Mouse (Mus musculus) liver, embryonic 12.5 days (tissue): ENCODE measurements around the gene Clpp. TPM values are rescaled to one million over a fixed set of nuclear protein-coding genes. Genes with fewer than 3 reads are reported as not detected.

Experiments used
- ATAC-seq: fragments of 200-750 bp; cut with Nextera tagmentation; 2 replicates; pipeline ENCODE4 v1.8.0; 2017; ENCODE audit warnings: moderate number of reproducible peaks, mild to moderate bottlenecking, moderate library complexity
- H3K27ac ChIP-seq: fragments of 300-500 bp; sonication (generic); 2 replicates; pipeline ENCODE4 v1.5.1; 2016; ENCODE audit warnings: mild to moderate bottlenecking
- H3K27me3 ChIP-seq: fragments of 300-500 bp; sonication (generic); replicated peaks from 2 replicates; pipeline ENCODE4 v1.6.1; 2016; ENCODE audit warnings: mild to moderate bottlenecking, moderate library complexity
- H3K36me3 ChIP-seq: fragments of 300-500 bp; sonication (generic); 2 replicates; pipeline ENCODE4 v1.6.1; 2016; ENCODE audit warnings: mild to moderate bottlenecking, moderate library complexity
- H3K4me1 ChIP-seq: fragments of 300-500 bp; sonication (generic); 2 replicates; pipeline ENCODE4 v1.6.1; 2016
- H3K4me2 ChIP-seq: fragments of 300-500 bp; sonication (generic); 2 replicates; pipeline ENCODE4 v1.6.1; 2016; ENCODE audit warnings: mild to moderate bottlenecking, moderate library complexity
- H3K4me3 ChIP-seq: fragments of 300-500 bp; sonication (generic); 2 replicates; pipeline ENCODE4 v1.5.1; 2016; ENCODE audit warnings: mild to moderate bottlenecking, moderate library complexity
- H3K9ac ChIP-seq: fragments of 300-500 bp; sonication (generic); 2 replicates; pipeline ENCODE4 v1.6.1; 2016; ENCODE audit warnings: mild to moderate bottlenecking, moderate library complexity
- H3K9me3 ChIP-seq: fragments of 300-500 bp; sonication (generic); replicated peaks from 2 replicates; pipeline ENCODE4 v1.6.1; 2016; ENCODE audit warnings: mild to moderate bottlenecking, moderate library complexity
- WGBS: fragments of 180-500 bp; shearing (Covaris S2); methylation state at CpG from one replicate; pipeline ENCODE4 v1.1.7; 2016; ENCODE audit not compliant: insufficient replicate concordance; 5-methylcytosine and 5-hydroxymethylcytosine counted together
- polyA plus RNA-seq: library from polyadenylated mRNA; unstranded; fragments of >200 nt; fragmentation: Nextera tagmentation; extraction: Ambion mirVana; gene quantifications from 2 replicates; pipeline ENCODE4 v1.2.1, GENCODE M21; 2016

Gene Clpp
- polyA plus RNA-seq, result 108 and 115 TPM in 2 replicates

- under 1% methylated on average over 51 of the region's 52 CpGs for WGBS
- Histone ChIP-seq H3K27me3 (no peaks in the 10 kb centered on the region), H3K4me2 (peak within 1 kb of the TSS; percentile 88), H3K36me3 (peaks cover 37% of the 10 kb centered on the region), H3K4me1 (peaks cover 18% of the 10 kb centered on the region), H3K4me3 (peak within 1 kb of the TSS; percentile 87), H3K9ac (peak within 1 kb of the TSS; percentile 88), H3K27ac (peak within 1 kb of the TSS; percentile 78), H3K9me3 (no peaks in the 10 kb centered on the region)
- ATAC-seq, result peak; percentile 95
Observed at GRCm38 (mm10) chr17:56990115-56990746, at the start of gene Clpp. Gene Clpp (plus strand): TSS chr17:56990305.

GRCm38 (mm10) chr17:56950915-56951314, 39.2 kb upstream of the Clpp start:
- no peak for ATAC-seq
- Histone ChIP-seq H3K27me3 (peaks cover 50% of the 10 kb centered on the region), H3K4me1 (no peaks in the 10 kb centered on the region), H3K9ac (no peak overlapping the region), H3K36me3 (no peaks in the 10 kb centered on the region), H3K27ac (no peak overlapping the region), H3K4me3 (no peak overlapping the region), H3K9me3 (no peaks in the 10 kb centered on the region), H3K4me2 (no peak overlapping the region)
- WGBS, result 8% methylated on average over 3 of the region's 3 CpGs

- H3K27ac ChIP-seq, result no peak overlapping the region
- H3K4me2 ChIP-seq, result no peak overlapping the region
- 59% methylated on average over 1 of the region's 1 CpGs for WGBS
- H3K4me3 ChIP-seq, result no peak overlapping the region
- no peak for ATAC-seq
- no peaks in the 10 kb centered on the region for H3K36me3 ChIP-seq
- peaks cover 5% of the 10 kb centered on the region for H3K4me1 ChIP-seq
- peaks cover 41% of the 10 kb centered on the region for H3K27me3 ChIP-seq
- no peaks in the 10 kb centered on the region for H3K9me3 ChIP-seq
- H3K9ac ChIP-seq, result no peak overlapping the region
Observed at GRCm38 (mm10) chr17:56952639-56953038, 37.5 kb upstream of the Clpp start.

GRCm38 (mm10) chr17:56954871-56955270, 35.2 kb upstream of the Clpp start:
- no peak overlapping the region for H3K4me3 ChIP-seq
- no peaks in the 10 kb centered on the region for H3K36me3 ChIP-seq
- WGBS, result 59% methylated on average over 7 of the region's 7 CpGs
- no peak overlapping the region for H3K9ac ChIP-seq
- no peak overlapping the region for H3K4me2 ChIP-seq
- H3K27me3 ChIP-seq, result peaks cover 52% of the 10 kb centered on the region
- no peak overlapping the region for H3K27ac ChIP-seq
- H3K4me1 ChIP-seq, result peaks cover 15% of the 10 kb centered on the region
- no peaks in the 10 kb centered on the region for H3K9me3 ChIP-seq
- ATAC-seq, result no peak

- Histone ChIP-seq H3K4me3 (no peak overlapping the region), H3K36me3 (no peaks in the 10 kb centered on the region), H3K4me1 (peaks cover 15% of the 10 kb centered on the region), H3K9ac (no peak overlapping the region), H3K27me3 (peaks cover 47% of the 10 kb centered on the region), H3K27ac (peak overlapping the region; percentile 61; the same call in 1 of the 2 replicates), H3K9me3 (no peaks in the 10 kb centered on the region), H3K4me2 (peak overlapping the region; percentile 48)
- WGBS, result 13% methylated on average over 11 of the region's 11 CpGs
- ATAC-seq, result peak; percentile 97
Observed at GRCm38 (mm10) chr17:56957763-56958429, 32.2 kb upstream of the Clpp start.

- peaks cover 47% of the 10 kb centered on the region for H3K27me3 ChIP-seq
- no peaks in the 10 kb centered on the region for H3K36me3 ChIP-seq
- H3K4me2 ChIP-seq, result peak overlapping the region; percentile 48; the same call in 1 of the 2 replicates
- no peak overlapping the region for H3K9ac ChIP-seq
- 56% methylated on average over 4 of the region's 4 CpGs for WGBS
- H3K4me1 ChIP-seq, result peaks cover 15% of the 10 kb centered on the region
- H3K27ac ChIP-seq, result no peak overlapping the region
- no peak overlapping the region for H3K4me3 ChIP-seq
- no peak for ATAC-seq
- H3K9me3 ChIP-seq, result no peaks in the 10 kb centered on the region
Observed at GRCm38 (mm10) chr17:56958667-56959066, 31.4 kb upstream of the Clpp start.

- H3K27me3 ChIP-seq, result peaks cover 33% of the 10 kb centered on the region
- H3K27ac ChIP-seq, result no peak overlapping the region
- no peak overlapping the region for H3K9ac ChIP-seq
- 78% methylated on average over 4 of the region's 4 CpGs for WGBS
- H3K9me3 ChIP-seq, result no peaks in the 10 kb centered on the region
- H3K36me3 ChIP-seq, result no peaks in the 10 kb centered on the region
- no peak overlapping the region for H3K4me3 ChIP-seq
- H3K4me1 ChIP-seq, result peaks cover 15% of the 10 kb centered on the region
- ATAC-seq, result no peak
- no peak overlapping the region for H3K4me2 ChIP-seq
Observed at GRCm38 (mm10) chr17:56961880-56962279, 28.2 kb upstream of the Clpp start.

GRCm38 (mm10) chr17:56962642-56963405, 27.3 kb upstream of the Clpp start:
- H3K27me3 ChIP-seq, result peaks cover 33% of the 10 kb centered on the region
- no peak overlapping the region for H3K9ac ChIP-seq
- no peak overlapping the region for H3K4me2 ChIP-seq
- peaks cover 8% of the 10 kb centered on the region for H3K4me1 ChIP-seq
- no peak for ATAC-seq
- H3K27ac ChIP-seq, result no peak overlapping the region
- no peak overlapping the region for H3K4me3 ChIP-seq
- 45% methylated on average over 5 of the region's 5 CpGs for WGBS
- no peaks in the 10 kb centered on the region for H3K9me3 ChIP-seq
- H3K36me3 ChIP-seq, result no peaks in the 10 kb centered on the region

GRCm38 (mm10) chr17:56963646-56964045, 26.5 kb upstream of the Clpp start:
- H3K36me3 ChIP-seq, result no peaks in the 10 kb centered on the region
- no peak overlapping the region for H3K4me3 ChIP-seq
- peaks cover 33% of the 10 kb centered on the region for H3K27me3 ChIP-seq
- H3K27ac ChIP-seq, result no peak overlapping the region
- H3K9ac ChIP-seq, result no peak overlapping the region
- ATAC-seq, result no peak
- H3K9me3 ChIP-seq, result no peaks in the 10 kb centered on the region
- 59% methylated on average over 6 of the region's 6 CpGs for WGBS
- H3K4me1 ChIP-seq, result no peaks in the 10 kb centered on the region
- no peak overlapping the region for H3K4me2 ChIP-seq

GRCm38 (mm10) chr17:56969321-56969720, 20.8 kb upstream of the Clpp start:
- H3K9me3 ChIP-seq, result no peaks in the 10 kb centered on the region
- no peak for ATAC-seq
- H3K4me1 ChIP-seq, result peaks cover 1% of the 10 kb centered on the region
- no peak overlapping the region for H3K4me3 ChIP-seq
- peaks cover 31% of the 10 kb centered on the region for H3K27me3 ChIP-seq
- H3K4me2 ChIP-seq, result no peak overlapping the region
- H3K9ac ChIP-seq, result no peak overlapping the region
- 44% methylated on average over 3 of the region's 3 CpGs for WGBS
- H3K27ac ChIP-seq, result no peak overlapping the region
- H3K36me3 ChIP-seq, result no peaks in the 10 kb centered on the region

- no peak for ATAC-seq
Observed at GRCm38 (mm10) chr17:56970081-56970480, 20.0 kb upstream of the Clpp start.

More at GRCm38 (mm10) chr17:56970081-56970480, 20.0 kb upstream of the Clpp start:
- 42% methylated on average over 5 of the region's 5 CpGs for WGBS
- no peak overlapping the region for H3K27ac ChIP-seq
- H3K9me3 ChIP-seq, result no peaks in the 10 kb centered on the region
- no peak overlapping the region for H3K9ac ChIP-seq
- no peak overlapping the region for H3K4me2 ChIP-seq
- H3K36me3 ChIP-seq, result no peaks in the 10 kb centered on the region
- no peak overlapping the region for H3K4me3 ChIP-seq
- H3K4me1 ChIP-seq, result peaks cover 6% of the 10 kb centered on the region
- H3K27me3 ChIP-seq, result peaks cover 29% of the 10 kb centered on the region
